Mouse (Mus musculus): Measurements from ENCODE around the gene Stt3b. TPM values are rescaled to one million over a fixed set of nuclear protein-coding genes. Genes with fewer than 3 reads are reported as not detected.
A peak's percentile ranks its signal among the peaks of the same experiment; 100 is the strongest.

The Stt3b gene
- polyA plus RNA-seq, 1 experiment from 2014 or later = 74.6 TPM

- Histone ChIP-seq H3K4me2 (ENCODE audit: low read length) (no peak overlapping the region), H3K9me3 (ENCODE audit: control insufficient read depth, low read length) (no peaks in the 10 kb centered on the region), H3K9ac (replicated peaks; ENCODE audit: low read depth, low read length) (no peak overlapping the region), H3K4me1 (replicated peaks; ENCODE audit: control insufficient read depth, insufficient read depth, low read length) (no peaks in the 10 kb centered on the region), H3K4me3 (replicated peaks; ENCODE audit: low read length) (no peak overlapping the region), H3K27ac (ENCODE audit: low read length) (no peak overlapping the region), H3K27me3 (replicated peaks; ENCODE audit: control insufficient read depth, insufficient read depth, low read length) (no peaks in the 10 kb centered on the region), H3K36me3 (ENCODE audit: control insufficient read depth, insufficient read depth) (no peaks in the 10 kb centered on the region)
- 27% methylated on average over 21 of the region's 21 CpGs for WGBS
- ATAC-seq = no peak
These were observed 94.2 kb downstream of the Stt3b start for GRCm38 (mm10) chr9:115215830-115216701.

- 24% methylated on average over 7 of the region's 7 CpGs for WGBS
- Histone ChIP-seq H3K9me3 (ENCODE audit: control insufficient read depth, low read length) (no peaks in the 10 kb centered on the region), H3K9ac (replicated peaks; ENCODE audit: low read depth, low read length) (no peak overlapping the region), H3K27me3 (replicated peaks; ENCODE audit: control insufficient read depth, insufficient read depth, low read length) (no peaks in the 10 kb centered on the region), H3K27ac (ENCODE audit: low read length) (no peak overlapping the region), H3K4me1 (replicated peaks; ENCODE audit: control insufficient read depth, insufficient read depth, low read length) (no peaks in the 10 kb centered on the region), H3K4me3 (replicated peaks; ENCODE audit: low read length) (no peak overlapping the region), H3K4me2 (ENCODE audit: low read length) (no peak overlapping the region), H3K36me3 (ENCODE audit: control insufficient read depth, insufficient read depth) (no peaks in the 10 kb centered on the region)
- no peak for ATAC-seq
These were observed 95.3 kb downstream of the Stt3b start for GRCm38 (mm10) chr9:115214572-115215571.

GRCm38 (mm10) chr9:115213755-115214264, 96.4 kb downstream of the Stt3b start:
- 85% methylated on average over 5 of the region's 5 CpGs for WGBS
- Histone ChIP-seq H3K9me3 (ENCODE audit: control insufficient read depth, low read length) (no peaks in the 10 kb centered on the region), H3K4me2 (ENCODE audit: low read length) (no peak overlapping the region), H3K4me3 (replicated peaks; ENCODE audit: low read length) (no peak overlapping the region), H3K9ac (replicated peaks; ENCODE audit: low read depth, low read length) (no peak overlapping the region), H3K36me3 (ENCODE audit: control insufficient read depth, insufficient read depth) (no peaks in the 10 kb centered on the region), H3K27ac (ENCODE audit: low read length) (no peak overlapping the region), H3K4me1 (replicated peaks; ENCODE audit: control insufficient read depth, insufficient read depth, low read length) (no peaks in the 10 kb centered on the region), H3K27me3 (replicated peaks; ENCODE audit: control insufficient read depth, insufficient read depth, low read length) (no peaks in the 10 kb centered on the region)
- no peak for ATAC-seq

GRCm38 (mm10) chr9:115210535-115210934, 99.7 kb downstream of the Stt3b start:
- Histone ChIP-seq H3K4me3 (replicated peaks; ENCODE audit: low read length) (no peak overlapping the region), H3K4me2 (ENCODE audit: low read length) (no peak overlapping the region)
- no peak for ATAC-seq

GRCm38 (mm10) chr9:115209737-115210136, 100.5 kb downstream of the Stt3b start:
- 89% methylated on average over 7 of the region's 7 CpGs for WGBS
- no peaks in the 10 kb centered on the region for H3K27me3 ChIP-seq (replicated peaks; ENCODE audit: control insufficient read depth, insufficient read depth, low read length)

More at GRCm38 (mm10) chr9:115210535-115210934, 99.7 kb downstream of the Stt3b start:
- H3K9ac ChIP-seq (replicated peaks; ENCODE audit: low read depth, low read length) = no peak overlapping the region
- H3K27ac ChIP-seq (ENCODE audit: low read length) = no peak overlapping the region
- peaks cover 8% of the 10 kb centered on the region for H3K4me1 ChIP-seq (replicated peaks; ENCODE audit: control insufficient read depth, insufficient read depth, low read length)
- H3K27me3 ChIP-seq (replicated peaks; ENCODE audit: control insufficient read depth, insufficient read depth, low read length) = no peaks in the 10 kb centered on the region
- H3K9me3 ChIP-seq (ENCODE audit: control insufficient read depth, low read length) = no peaks in the 10 kb centered on the region
- 83% methylated on average over 12 of the region's 12 CpGs for WGBS
- H3K36me3 ChIP-seq (ENCODE audit: control insufficient read depth, insufficient read depth) = no peaks in the 10 kb centered on the region

GRCm38 (mm10) chr9:115206219-115206618, 104.0 kb downstream of the Stt3b start:
- Histone ChIP-seq H3K27me3 (replicated peaks; ENCODE audit: control insufficient read depth, insufficient read depth, low read length) (no peaks in the 10 kb centered on the region), H3K4me2 (ENCODE audit: low read length) (no peak overlapping the region), H3K4me3 (replicated peaks; ENCODE audit: low read length) (no peak overlapping the region), H3K4me1 (replicated peaks; ENCODE audit: control insufficient read depth, insufficient read depth, low read length) (peaks cover 8% of the 10 kb centered on the region), H3K9ac (replicated peaks; ENCODE audit: low read depth, low read length) (no peak overlapping the region), H3K27ac (ENCODE audit: low read length) (no peak overlapping the region), H3K36me3 (ENCODE audit: control insufficient read depth, insufficient read depth) (no peaks in the 10 kb centered on the region), H3K9me3 (ENCODE audit: control insufficient read depth, low read length) (no peaks in the 10 kb centered on the region)
- ATAC-seq = peak; percentile 40; the same call in 1 of the 2 replicates
- WGBS = 66% methylated on average over 5 of the region's 5 CpGs

More at GRCm38 (mm10) chr9:115209737-115210136, 100.5 kb downstream of the Stt3b start:
- peaks cover 8% of the 10 kb centered on the region for H3K4me1 ChIP-seq (replicated peaks; ENCODE audit: control insufficient read depth, insufficient read depth, low read length)
- no peak overlapping the region for H3K4me2 ChIP-seq (ENCODE audit: low read length)
- H3K36me3 ChIP-seq (ENCODE audit: control insufficient read depth, insufficient read depth) = no peaks in the 10 kb centered on the region
- H3K9me3 ChIP-seq (ENCODE audit: control insufficient read depth, low read length) = no peaks in the 10 kb centered on the region
- no peak overlapping the region for H3K27ac ChIP-seq (ENCODE audit: low read length)
- H3K9ac ChIP-seq (replicated peaks; ENCODE audit: low read depth, low read length) = no peak overlapping the region
- no peak overlapping the region for H3K4me3 ChIP-seq (replicated peaks; ENCODE audit: low read length)
- ATAC-seq = no peak

GRCm38 (mm10) chr9:115205491-115205890, 104.7 kb downstream of the Stt3b start:
- no peak for ATAC-seq

GRCm38 (mm10) chr9:115203136-115203535, 107.1 kb downstream of the Stt3b start:
- no peak overlapping the region for H3K4me2 ChIP-seq (ENCODE audit: low read length)
- H3K36me3 ChIP-seq (ENCODE audit: control insufficient read depth, insufficient read depth) = no peaks in the 10 kb centered on the region
- ATAC-seq = no peak
- no peak overlapping the region for H3K9ac ChIP-seq (replicated peaks; ENCODE audit: low read depth, low read length)
- H3K9me3 ChIP-seq (ENCODE audit: control insufficient read depth, low read length) = no peaks in the 10 kb centered on the region
- peaks cover 8% of the 10 kb centered on the region for H3K4me1 ChIP-seq (replicated peaks; ENCODE audit: control insufficient read depth, insufficient read depth, low read length)
- no peaks in the 10 kb centered on the region for H3K27me3 ChIP-seq (replicated peaks; ENCODE audit: control insufficient read depth, insufficient read depth, low read length)
- no peak overlapping the region for H3K27ac ChIP-seq (ENCODE audit: low read length)
- WGBS = 52% methylated on average over 6 of the region's 6 CpGs
- H3K4me3 ChIP-seq (replicated peaks; ENCODE audit: low read length) = no peak overlapping the region

More at GRCm38 (mm10) chr9:115205491-115205890, 104.7 kb downstream of the Stt3b start:
- Histone ChIP-seq H3K4me3 (replicated peaks; ENCODE audit: low read length) (no peak overlapping the region), H3K27me3 (replicated peaks; ENCODE audit: control insufficient read depth, insufficient read depth, low read length) (no peaks in the 10 kb centered on the region), H3K9me3 (ENCODE audit: control insufficient read depth, low read length) (no peaks in the 10 kb centered on the region), H3K4me1 (replicated peaks; ENCODE audit: control insufficient read depth, insufficient read depth, low read length) (peaks cover 8% of the 10 kb centered on the region), H3K36me3 (ENCODE audit: control insufficient read depth, insufficient read depth) (no peaks in the 10 kb centered on the region), H3K4me2 (ENCODE audit: low read length) (no peak overlapping the region), H3K9ac (replicated peaks; ENCODE audit: low read depth, low read length) (no peak overlapping the region), H3K27ac (ENCODE audit: low read length) (no peak overlapping the region)
- WGBS = 16% methylated on average over 6 of the region's 6 CpGs

GRCm38 (mm10) chr9:115201264-115201663, 109.0 kb downstream of the Stt3b start:
- Histone ChIP-seq H3K27me3 (replicated peaks; ENCODE audit: control insufficient read depth, insufficient read depth, low read length) (no peaks in the 10 kb centered on the region), H3K4me2 (ENCODE audit: low read length) (no peak overlapping the region), H3K9ac (replicated peaks; ENCODE audit: low read depth, low read length) (no peak overlapping the region), H3K4me1 (replicated peaks; ENCODE audit: control insufficient read depth, insufficient read depth, low read length) (peaks cover 8% of the 10 kb centered on the region), H3K36me3 (ENCODE audit: control insufficient read depth, insufficient read depth) (no peaks in the 10 kb centered on the region), H3K4me3 (replicated peaks; ENCODE audit: low read length) (no peak overlapping the region), H3K27ac (ENCODE audit: low read length) (no peak overlapping the region), H3K9me3 (ENCODE audit: control insufficient read depth, low read length) (no peaks in the 10 kb centered on the region)
- WGBS = 90% methylated on average over 6 of the region's 6 CpGs
- no peak for ATAC-seq

Data from forebrain, embryonic 16.5 days (tissue).